Mouse (Mus musculus): ENCODE measurements at regions not wholly inside any gene's neighbourhood (a gene's known extent, or its start where the extent isn't known, plus 50 kb on each side); places are given as distances from the start of the nearest gene placed in this dataset.

- DNase-seq (ENCODE audit: low spot score), result peak; percentile 78
- Histone ChIP-seq H3K4me1 (ENCODE audit: control insufficient read depth, insufficient read depth) (peaks cover 18% of the 10 kb centered on the region; the same call in 1 of the 2 replicates), H3K9ac (replicated peaks; ENCODE audit: low read depth, low read length) (no peak overlapping the region), H3K9me3 (replicated peaks; ENCODE audit: control insufficient read depth, low read length) (no peaks in the 10 kb centered on the region), H3K4me2 (ENCODE audit: low read depth, low read length) (no peak overlapping the region), H3K27ac (ENCODE audit: low read depth) (no peak overlapping the region), H3K36me3 (replicated peaks; ENCODE audit: control insufficient read depth, insufficient read depth, low read length) (no peaks in the 10 kb centered on the region), H3K4me3 (ENCODE audit: low read depth, low read length) (no peak overlapping the region), H3K27me3 (ENCODE audit: control insufficient read depth, insufficient read depth, low read length) (peaks cover 54% of the 10 kb centered on the region)
- WGBS, result 8% methylated on average over 13 of the region's 13 CpGs
- ATAC-seq (ENCODE audit: insufficient read depth, low read depth), result peak; percentile 93
- TF ChIP-seq EP300 (IDR thresholded peaks at IDR 0.05; ENCODE audit: low read depth) (peak; percentile 97), CTCF (IDR thresholded peaks at IDR 0.05; ENCODE audit: low read depth) (no peak)
Measured at GRCm38 (mm10) chr5:111535978-111536377, 118.8 kb downstream of the Mn1 start.

GRCm38 (mm10) chr5:111538560-111539450 is 121.6 kb downstream of the Mn1 start:
- Histone ChIP-seq H3K9me3 (replicated peaks; ENCODE audit: control insufficient read depth, low read length) (no peaks in the 10 kb centered on the region), H3K4me3 (ENCODE audit: low read depth, low read length) (no peak overlapping the region), H3K4me1 (ENCODE audit: control insufficient read depth, insufficient read depth) (peaks cover 4% of the 10 kb centered on the region; the same call in 1 of the 2 replicates), H3K27ac (ENCODE audit: low read depth) (no peak overlapping the region), H3K36me3 (replicated peaks; ENCODE audit: control insufficient read depth, insufficient read depth, low read length) (no peaks in the 10 kb centered on the region), H3K27me3 (ENCODE audit: control insufficient read depth, insufficient read depth, low read length) (peaks cover 56% of the 10 kb centered on the region), H3K9ac (replicated peaks; ENCODE audit: low read depth, low read length) (no peak overlapping the region), H3K4me2 (ENCODE audit: low read depth, low read length) (no peak overlapping the region)
- TF ChIP-seq CTCF (IDR thresholded peaks at IDR 0.05; ENCODE audit: low read depth) (no peak), EP300 (IDR thresholded peaks at IDR 0.05; ENCODE audit: low read depth) (no peak)
- 86% methylated on average over 13 of the region's 13 CpGs for WGBS
- no peak for ATAC-seq (ENCODE audit: insufficient read depth, low read depth)
- no peak for DNase-seq (ENCODE audit: low spot score)

GRCm38 (mm10) chr5:111540486-111540885 is 123.3 kb downstream of the Mn1 start:
- Histone ChIP-seq H3K9ac (replicated peaks; ENCODE audit: low read depth, low read length) (no peak overlapping the region), H3K36me3 (replicated peaks; ENCODE audit: control insufficient read depth, insufficient read depth, low read length) (no peaks in the 10 kb centered on the region), H3K27me3 (ENCODE audit: control insufficient read depth, insufficient read depth, low read length) (peaks cover 63% of the 10 kb centered on the region), H3K4me2 (ENCODE audit: low read depth, low read length) (no peak overlapping the region), H3K9me3 (replicated peaks; ENCODE audit: control insufficient read depth, low read length) (no peaks in the 10 kb centered on the region), H3K4me3 (ENCODE audit: low read depth, low read length) (no peak overlapping the region), H3K4me1 (ENCODE audit: control insufficient read depth, insufficient read depth) (peaks cover 4% of the 10 kb centered on the region; the same call in 1 of the 2 replicates), H3K27ac (ENCODE audit: low read depth) (no peak overlapping the region)
- DNase-seq (ENCODE audit: low spot score) (no peak), ATAC-seq (ENCODE audit: insufficient read depth, low read depth) (no peak)
- WGBS, result 33% methylated on average over 3 of the region's 3 CpGs
- TF ChIP-seq EP300 (IDR thresholded peaks at IDR 0.05; ENCODE audit: low read depth) (no peak), CTCF (IDR thresholded peaks at IDR 0.05; ENCODE audit: low read depth) (no peak)

DNA sequence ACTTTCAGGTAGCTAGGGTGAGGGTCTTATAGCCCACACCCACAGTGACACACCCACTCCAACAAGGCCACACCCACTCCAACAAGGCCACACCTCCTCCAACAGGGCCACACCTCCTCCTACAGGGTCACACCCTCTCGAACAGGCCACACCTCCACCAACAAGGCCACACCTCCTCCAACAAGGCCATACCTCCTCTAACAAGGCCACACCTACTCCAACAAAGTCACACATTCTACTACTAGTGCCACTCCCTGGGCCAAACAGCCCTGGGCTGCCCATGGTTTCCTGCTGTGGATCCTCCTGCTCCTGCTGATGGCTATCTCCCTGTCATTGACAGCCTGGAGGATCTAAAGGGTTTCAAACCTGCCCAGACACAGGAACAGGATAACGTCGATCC is 124.9 kb downstream of the Mn1 start:
- no peaks in the 10 kb centered on the region for H3K4me1 ChIP-seq (ENCODE audit: control insufficient read depth, insufficient read depth)
- no peak overlapping the region for H3K4me2 ChIP-seq (ENCODE audit: low read depth, low read length)
- ATAC-seq (ENCODE audit: insufficient read depth, low read depth) (0 out of 2 replicates have a peak, but pooled peaks have one; percentile 49), DNase-seq (ENCODE audit: low spot score) (no peak)
- TF ChIP-seq EP300 (IDR thresholded peaks at IDR 0.05; ENCODE audit: low read depth), result no peak
- no peak for TF ChIP-seq CTCF (IDR thresholded peaks at IDR 0.05; ENCODE audit: low read depth)
- H3K27ac ChIP-seq (ENCODE audit: low read depth), result no peak overlapping the region
- no peak overlapping the region for H3K9ac ChIP-seq (replicated peaks; ENCODE audit: low read depth, low read length)
- H3K36me3 ChIP-seq (replicated peaks; ENCODE audit: control insufficient read depth, insufficient read depth, low read length), result no peaks in the 10 kb centered on the region
- whole genome bisulfite sequencing, result 51% methylated on average over 3 of the region's 3 CpGs
- peaks cover 72% of the 10 kb centered on the region for H3K27me3 ChIP-seq (ENCODE audit: control insufficient read depth, insufficient read depth, low read length)
- H3K4me3 ChIP-seq (ENCODE audit: low read depth, low read length), result no peak overlapping the region
- H3K9me3 ChIP-seq (replicated peaks; ENCODE audit: control insufficient read depth, low read length), result no peaks in the 10 kb centered on the region

- no peak overlapping the region for H3K27ac ChIP-seq (ENCODE audit: low read depth)
- DNase-seq (ENCODE audit: low spot score) (no peak), ATAC-seq (ENCODE audit: insufficient read depth, low read depth) (no peak)
- no peaks in the 10 kb centered on the region for H3K36me3 ChIP-seq (replicated peaks; ENCODE audit: control insufficient read depth, insufficient read depth, low read length)
- no peak overlapping the region for H3K4me2 ChIP-seq (ENCODE audit: low read depth, low read length)
- H3K27me3 ChIP-seq (ENCODE audit: control insufficient read depth, insufficient read depth, low read length), result peaks cover 66% of the 10 kb centered on the region
- 77% methylated on average over 9 of the region's 9 CpGs for WGBS
- TF ChIP-seq CTCF (IDR thresholded peaks at IDR 0.05; ENCODE audit: low read depth) (no peak), EP300 (IDR thresholded peaks at IDR 0.05; ENCODE audit: low read depth) (no peak)
- H3K9me3 ChIP-seq (replicated peaks; ENCODE audit: control insufficient read depth, low read length), result no peaks in the 10 kb centered on the region
- no peak overlapping the region for H3K9ac ChIP-seq (replicated peaks; ENCODE audit: low read depth, low read length)
- H3K4me3 ChIP-seq (ENCODE audit: low read depth, low read length), result no peak overlapping the region
- H3K4me1 ChIP-seq (ENCODE audit: control insufficient read depth, insufficient read depth), result no peaks in the 10 kb centered on the region
Measured at GRCm38 (mm10) chr5:111543721-111544495, 126.7 kb downstream of the Mn1 start.
